Mouse (Mus musculus) urinary bladder, postnatal 36 days (tissue): Measurements from ENCODE around the gene Ranbp1.

Experiments
- DNase-seq, 2 experiments: peaks; one replicate each; pipeline ENCODE4 v3.0.0; 2022; ENCODE audit warnings: low spot score in 2 of 2, mixed read lengths in 1 of 2

Ranbp1 gene

DNA sequence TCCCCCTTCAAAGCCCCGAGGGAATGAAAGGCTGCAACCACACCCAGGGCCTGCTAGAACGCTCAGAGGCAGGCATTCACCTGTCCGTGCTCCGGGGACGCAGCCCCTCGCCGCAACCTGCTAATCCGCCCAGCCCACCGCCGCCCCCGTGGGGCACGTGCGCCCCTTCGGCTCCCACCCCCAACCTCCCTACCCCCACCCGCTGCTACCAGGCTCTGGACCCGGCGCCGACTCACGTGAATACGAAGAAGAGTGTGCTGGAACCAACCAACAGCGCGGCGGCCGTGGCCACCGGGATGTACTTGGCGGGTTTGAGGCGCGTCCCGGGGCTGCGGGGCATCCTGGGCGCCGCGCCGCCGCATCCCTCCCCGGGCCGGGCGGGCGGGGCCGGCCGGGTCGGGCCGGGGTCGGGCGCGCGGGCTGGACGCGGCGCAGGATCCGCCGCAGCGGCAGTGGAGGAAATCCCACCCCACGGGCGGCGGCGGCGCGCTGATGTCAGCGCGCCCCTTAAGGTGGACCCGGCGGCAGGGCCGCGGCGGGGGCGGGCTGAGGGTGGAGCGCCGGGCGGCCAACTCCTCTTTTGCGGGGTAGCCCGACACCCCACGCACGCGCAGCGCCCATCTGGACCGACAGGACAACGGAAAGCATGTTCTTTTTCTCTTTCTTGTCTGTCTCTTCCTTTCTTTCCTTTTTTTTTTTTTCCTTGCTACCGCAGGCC is 13.7 kb downstream of the Ranbp1 start, which contains the start of gene Zdhhc8:
TSS of gene Zdhhc8 (minus strand) at position 466 of the 718 bp plus-strand sequence.
- DNase-seq, result peak in 1 of 2 experiments; percentile 77

DNA sequence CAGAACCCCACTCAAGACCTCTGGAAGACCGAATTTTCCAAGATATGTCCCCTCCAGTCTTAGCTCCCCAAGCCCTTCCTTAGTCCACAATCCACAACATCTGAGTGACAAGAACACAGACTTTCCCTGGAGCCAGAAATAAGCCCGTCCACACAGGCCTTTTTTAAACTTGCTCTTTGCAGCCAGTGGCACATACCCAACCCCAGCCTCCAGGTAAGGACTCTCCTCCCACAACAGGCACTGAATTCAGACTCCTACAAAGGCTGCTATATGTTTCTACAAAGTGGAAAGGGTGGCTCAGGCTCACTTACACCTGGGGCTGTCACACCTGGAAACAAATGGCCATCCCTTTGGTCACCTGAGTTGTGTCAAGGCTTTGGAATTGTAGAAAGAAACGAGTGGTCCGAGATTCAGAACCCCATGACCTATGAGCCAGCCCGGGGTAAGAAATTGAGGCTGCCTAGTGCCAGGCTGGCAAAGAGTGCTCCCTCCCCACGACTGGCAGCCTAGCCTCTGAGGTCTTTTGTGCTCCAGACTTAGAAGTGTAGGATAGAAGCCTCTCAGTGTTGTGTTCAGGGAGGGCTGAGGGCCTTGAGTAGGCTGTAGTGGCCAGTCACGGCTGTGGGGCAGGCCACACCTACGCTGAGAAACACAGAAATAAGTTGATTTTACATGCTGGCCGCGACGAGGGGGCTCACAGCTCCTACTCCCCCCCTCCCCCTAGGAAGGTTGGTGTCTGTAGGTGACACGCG is 14.4 kb downstream of the Ranbp1 start:
- DNase-seq, result no peak

DNA sequence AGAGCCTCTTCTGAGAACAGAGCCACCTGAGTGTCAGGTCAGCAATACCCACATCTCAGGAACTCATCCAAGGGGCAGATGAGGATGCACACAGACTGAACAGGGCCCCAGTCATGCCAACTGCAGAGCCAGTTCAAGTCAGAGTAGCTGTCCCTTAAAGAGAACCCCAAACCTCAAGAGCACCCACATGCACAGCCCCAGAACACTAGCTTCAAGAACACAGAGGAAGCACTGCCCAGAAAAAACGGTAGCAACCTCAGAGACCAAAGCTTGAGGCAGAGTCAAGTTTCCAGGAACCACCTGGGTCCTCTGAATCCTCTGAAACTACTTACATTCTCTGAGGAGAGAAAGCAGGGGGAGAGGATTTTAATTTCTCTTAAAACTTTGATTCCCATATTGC is 15.1 kb downstream of the Ranbp1 start:
- no peak for DNase-seq

DNA sequence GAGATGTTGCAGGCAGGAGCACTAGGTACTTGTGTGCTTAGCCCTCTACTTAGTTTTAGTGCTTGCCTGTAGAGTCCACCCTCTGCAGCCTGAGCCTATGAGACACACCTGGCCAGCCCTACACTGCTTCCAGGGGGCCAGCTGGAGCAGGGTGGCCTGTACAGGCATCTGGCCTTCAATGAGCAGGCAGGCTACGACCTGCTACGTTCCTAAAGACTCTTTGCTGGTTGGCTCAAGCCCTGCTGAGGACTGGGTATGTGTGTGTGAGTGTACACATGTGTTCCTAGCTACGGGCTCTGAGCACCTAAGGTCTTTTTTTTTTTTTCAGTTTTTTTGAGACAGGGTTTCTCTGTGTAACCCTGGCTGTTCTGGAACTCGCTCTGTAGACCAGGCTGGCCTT is 17.1 kb downstream of the Ranbp1 start:
- DNase-seq, result no peak

DNA sequence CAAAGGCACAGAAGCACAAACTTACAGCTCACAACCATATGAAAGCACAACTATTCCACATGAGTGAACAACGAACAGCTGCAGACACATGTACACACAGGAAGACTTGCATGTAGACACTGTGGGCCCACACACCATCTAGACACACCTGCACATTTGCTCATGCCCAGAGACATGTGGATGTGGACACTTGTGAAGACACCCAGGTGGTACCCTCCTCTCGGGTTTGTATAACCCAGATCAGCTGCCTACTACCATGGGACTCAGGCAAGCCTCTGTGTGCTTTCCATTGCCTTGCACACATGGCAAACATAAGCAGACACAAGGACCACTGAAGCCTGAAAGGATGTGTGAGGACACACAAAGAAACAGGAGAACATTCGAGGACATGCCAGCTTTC is 17.5 kb downstream of the Ranbp1 start:
- no peak for DNase-seq

DNA sequence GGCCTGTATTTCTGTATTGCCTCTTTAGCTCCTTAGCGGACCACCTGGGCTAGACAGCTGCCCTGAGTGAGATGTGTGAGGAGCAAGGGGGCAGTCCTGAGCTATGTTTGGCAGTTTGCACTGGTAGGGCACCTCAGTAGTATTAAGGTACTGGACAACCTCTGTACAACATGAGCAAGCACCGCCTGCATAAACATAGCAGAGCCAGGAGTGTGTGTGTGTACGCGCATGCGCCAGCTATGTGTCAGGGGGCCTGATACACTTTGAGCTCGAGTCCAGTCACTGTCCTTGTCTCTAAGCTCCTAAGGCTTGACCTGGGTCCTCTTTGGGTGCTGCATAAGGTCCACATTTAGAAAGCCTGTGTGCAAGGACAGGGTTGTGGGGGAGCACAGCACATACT is 17.9 kb downstream of the Ranbp1 start:
- no peak for DNase-seq

DNA sequence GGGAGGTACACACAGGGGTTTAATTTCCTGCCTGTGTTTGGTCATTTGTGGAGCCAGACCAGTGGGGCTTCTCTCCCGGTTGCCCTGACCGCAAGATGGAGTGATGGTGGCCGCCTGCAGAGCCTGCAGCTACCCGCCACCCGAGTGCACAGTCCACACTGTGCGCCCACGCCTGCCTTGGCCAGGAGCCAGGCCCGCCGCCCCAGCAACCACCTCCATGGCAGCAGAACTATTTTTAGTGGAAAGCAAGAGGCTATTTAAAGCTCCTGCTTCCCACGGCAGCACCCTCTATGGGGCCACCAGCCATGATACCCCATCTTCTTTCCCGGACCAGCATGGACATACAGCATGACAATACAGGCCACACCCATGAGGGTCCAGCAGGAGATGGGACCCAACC is 18.9 kb downstream of the Ranbp1 start:
- no peak for DNase-seq

DNA sequence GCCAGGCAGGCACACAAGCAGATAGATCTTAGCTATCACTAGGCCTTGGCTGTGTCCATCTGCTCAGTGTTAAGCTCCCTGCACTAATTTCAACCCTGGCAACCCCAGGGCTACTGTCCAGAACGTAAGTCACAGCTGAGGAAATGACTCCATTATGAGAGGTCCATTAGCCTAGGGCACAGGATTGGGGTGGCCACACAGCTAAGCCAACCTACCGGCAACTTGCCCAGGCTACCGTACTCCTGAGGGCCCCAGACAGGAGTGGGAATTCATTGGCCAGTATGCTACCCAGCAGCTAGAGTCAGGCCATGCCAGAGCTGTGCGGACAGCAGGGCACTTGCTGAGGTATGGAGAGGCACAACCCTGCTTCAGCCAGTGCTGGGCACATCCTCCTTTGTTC is 19.7 kb downstream of the Ranbp1 start:
- no peak for DNase-seq

DNA sequence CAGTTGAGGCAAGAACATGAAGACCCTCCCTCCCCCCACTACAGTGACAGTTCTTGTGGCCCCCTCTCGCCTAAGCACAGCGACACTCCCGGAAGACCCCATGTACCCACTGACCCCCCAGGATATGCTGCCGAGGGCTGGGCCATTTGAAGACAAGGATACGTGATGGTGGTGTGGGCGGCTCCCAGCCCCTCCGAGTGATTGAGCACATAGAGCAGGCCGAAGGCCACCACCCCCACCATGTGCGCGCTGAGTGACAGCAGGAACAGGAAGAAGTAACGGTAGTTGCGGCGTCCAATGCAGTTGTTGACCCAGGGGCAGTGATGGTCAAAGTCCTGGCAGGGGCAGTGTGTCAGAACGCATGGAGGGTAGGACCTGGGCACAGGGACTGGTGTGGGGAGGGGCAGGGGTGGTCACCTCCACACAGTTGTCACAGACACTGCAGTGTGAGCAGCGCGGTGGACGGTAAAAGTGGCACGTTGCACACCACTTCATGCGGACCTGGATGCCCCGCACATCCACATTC is 20.6 kb downstream of the Ranbp1 start:
- DNase-seq, result no peak

DNA sequence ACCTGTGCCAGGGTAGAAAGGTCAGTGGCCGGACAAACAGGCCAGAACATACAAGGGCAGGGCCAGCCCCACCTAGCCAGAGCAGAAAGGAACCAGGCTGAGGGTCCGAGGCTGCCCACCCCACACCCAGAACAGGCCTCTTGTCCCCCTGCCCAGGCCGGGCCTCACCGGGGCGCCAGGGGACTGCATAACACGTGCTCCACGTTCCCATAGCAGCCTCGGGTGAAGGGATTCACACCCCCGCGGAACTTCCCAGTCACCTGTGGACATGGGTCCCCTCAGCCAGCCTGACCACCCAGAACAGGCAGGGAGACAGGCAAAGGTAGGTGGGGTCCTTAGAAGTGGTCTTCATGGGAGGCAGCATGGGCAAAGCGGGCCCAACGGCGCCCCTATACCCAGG is 21.3 kb downstream of the Ranbp1 start:
- DNase-seq, result no peak

DNA sequence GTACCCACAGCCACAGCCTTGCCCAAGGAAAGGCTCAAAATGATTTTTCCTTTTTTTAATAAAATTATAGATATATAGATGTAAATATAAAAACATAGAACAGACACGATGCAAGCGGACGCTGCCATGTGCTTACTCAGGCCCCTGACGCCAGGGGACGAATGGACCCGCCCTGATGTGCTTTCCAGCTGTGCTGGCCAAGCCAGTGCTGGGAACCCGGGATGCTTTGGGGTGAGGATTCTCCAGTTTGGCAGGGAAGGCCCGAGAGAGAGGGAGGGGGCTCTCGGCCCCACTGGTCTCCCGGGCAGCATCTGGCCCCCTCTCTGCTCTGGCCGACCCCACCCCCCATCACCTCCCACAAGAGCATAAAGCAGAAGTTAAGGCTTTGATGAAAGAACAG is 26.3 kb downstream of the Ranbp1 start:
- no peak for DNase-seq

DNA sequence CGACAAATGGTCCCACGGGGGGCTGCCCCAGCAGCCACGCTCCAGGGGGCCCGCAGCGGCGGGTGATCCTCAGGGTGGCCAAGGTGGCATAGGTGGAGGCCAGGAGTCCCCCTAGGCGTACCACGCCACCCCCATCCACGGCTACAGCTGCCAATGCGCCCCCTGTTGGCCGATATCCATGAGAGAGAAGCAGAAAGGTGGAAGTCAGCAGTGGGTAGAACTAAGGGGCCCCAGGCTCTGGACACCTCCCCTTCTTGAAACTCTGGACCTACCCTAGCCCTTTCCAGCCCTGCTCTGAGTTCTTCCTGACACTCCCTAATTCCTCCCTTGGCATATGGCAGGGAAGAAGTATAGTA is 27.0 kb downstream of the Ranbp1 start:
- no peak for DNase-seq

DNA sequence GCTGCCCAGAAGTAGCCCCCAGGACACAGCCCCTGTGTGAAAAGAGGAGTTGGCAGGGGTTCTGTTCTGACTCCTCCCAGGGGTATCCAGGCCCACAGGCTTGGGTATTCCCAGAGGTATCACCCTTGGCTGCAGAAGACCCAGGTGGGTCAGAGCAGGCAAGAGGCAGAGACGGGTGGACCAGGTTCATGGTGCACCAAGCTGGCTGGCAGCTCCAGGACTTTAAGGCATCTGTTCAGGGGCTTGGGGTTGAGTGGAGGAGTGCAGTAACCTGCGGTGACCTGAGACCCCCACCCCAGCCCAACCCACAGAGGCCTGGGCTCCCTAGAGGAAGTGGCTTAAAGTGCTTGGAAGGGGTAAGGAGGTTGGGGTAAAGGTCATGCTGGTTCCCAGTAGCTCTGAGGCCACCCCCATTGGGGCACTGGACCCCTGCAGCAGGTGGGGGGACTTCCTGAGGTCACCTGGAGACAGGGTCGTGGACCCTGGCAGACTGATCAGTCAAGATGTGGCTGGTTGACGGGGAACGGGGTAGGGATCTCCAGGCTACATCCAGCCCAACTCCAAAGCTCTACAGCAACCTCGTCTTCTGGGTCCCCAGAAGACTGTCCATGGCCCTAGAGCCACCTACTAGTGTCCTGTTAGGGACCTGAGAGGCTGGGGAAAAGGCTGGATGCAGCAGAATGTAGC is 27.5 kb downstream of the Ranbp1 start:
- DNase-seq, result no peak

DNA sequence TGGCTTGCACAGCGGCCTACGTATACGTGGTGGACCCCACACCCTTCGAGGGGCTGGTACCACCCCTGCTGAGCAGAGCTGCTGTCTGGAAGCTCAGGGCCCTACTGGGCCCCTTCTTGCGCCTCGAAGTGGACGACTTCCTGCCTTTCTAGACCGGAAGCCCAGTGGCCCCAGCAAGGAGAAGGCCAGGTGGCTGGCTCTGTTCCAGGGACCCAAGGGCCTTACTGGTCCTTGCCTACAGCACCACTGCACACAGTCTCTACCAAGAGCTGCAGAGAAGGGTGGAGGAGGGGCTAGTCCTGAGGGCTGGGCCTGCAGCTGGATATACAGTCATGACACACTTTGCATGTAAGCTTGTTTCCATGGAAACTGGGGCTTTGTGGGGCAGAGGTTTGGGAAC is 28.5 kb downstream of the Ranbp1 start:
- DNase-seq, result no peak

DNA sequence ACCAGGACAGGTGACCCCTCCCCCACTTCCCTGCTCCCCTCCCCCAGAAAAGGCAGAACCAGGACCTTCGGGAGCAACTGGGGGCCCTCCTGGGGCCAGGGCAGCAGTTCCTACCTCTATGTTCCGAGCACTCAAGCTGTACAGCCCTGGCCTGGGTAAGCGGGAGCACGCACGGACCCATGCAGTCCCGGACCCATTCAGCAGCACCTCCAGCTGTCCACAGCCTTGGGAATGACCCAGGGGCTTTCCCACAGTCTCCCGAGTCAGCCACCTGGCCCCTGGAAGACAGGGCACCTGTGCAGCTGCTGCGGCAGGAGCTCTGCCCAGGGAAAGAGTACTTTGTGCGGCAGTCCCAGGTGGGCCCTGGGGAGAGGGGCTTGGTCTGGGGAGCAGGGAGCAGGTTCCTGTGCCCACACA is 29.9 kb downstream of the Ranbp1 start:
- DNase-seq, result no peak

DNA sequence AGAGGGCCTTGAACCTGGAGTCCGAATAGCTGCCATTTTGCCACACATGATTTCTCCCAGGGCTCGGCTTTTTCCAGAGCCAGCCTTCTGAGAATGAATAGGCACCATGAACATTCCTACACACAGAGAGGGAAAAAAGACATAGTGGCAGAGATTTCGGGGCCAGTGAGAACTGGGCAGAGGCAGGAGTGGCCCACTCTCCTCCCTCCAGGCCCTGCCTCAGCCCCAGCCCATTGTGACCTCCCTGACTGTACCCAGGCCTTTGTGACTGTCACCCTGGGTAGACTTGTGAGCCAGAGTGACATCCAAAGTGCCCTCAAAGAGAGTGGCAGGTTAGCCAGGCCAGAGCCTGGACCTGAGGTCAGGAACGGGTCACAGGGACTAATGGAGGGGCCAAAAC is 31.0 kb downstream of the Ranbp1 start, which contains the start of gene Ccdc188:
TSS of gene Ccdc188 (plus strand) at position 301 of the 400 bp plus-strand sequence.
- no peak for DNase-seq

DNA sequence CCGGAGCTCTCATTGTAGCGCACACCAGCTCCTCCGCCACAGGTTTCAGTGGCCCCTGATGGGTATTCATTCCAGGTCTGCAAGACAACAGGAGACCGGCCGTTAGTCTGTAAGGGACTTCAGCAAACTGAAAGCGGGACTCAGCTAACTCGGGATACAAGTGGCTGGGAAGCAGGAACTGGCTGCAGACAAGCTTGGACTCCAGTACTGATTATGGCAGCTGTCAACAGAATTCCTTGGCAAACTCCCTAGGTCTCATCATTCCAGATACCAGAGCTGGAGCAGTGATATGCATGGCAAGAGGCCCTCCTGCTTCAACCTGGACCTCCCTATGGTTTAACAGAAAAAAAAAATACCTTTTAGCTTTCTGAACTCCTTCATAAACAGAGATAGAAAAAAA is 33.7 kb downstream of the Ranbp1 start:
- DNase-seq, result no peak

DNA sequence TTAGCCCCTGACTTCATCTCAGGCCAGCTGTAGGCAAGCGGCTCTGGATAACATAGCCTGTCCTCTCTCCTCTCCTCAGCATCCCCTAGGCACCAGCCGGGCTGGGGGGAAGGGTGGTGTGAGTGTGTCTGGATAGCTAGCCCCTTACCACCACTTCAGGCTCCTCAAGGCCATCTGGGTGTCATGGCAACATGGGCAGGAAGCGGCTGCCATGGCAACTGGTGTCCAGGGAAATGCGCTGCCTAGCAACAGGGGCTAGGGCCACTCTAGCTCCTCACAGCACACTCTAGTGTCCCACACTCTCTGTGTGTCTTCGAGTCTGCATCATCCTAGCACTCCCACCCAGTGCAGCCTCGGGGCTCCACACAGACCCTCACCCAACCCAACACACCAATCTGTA is 34.8 kb downstream of the Ranbp1 start:
- DNase-seq, result no peak

DNA sequence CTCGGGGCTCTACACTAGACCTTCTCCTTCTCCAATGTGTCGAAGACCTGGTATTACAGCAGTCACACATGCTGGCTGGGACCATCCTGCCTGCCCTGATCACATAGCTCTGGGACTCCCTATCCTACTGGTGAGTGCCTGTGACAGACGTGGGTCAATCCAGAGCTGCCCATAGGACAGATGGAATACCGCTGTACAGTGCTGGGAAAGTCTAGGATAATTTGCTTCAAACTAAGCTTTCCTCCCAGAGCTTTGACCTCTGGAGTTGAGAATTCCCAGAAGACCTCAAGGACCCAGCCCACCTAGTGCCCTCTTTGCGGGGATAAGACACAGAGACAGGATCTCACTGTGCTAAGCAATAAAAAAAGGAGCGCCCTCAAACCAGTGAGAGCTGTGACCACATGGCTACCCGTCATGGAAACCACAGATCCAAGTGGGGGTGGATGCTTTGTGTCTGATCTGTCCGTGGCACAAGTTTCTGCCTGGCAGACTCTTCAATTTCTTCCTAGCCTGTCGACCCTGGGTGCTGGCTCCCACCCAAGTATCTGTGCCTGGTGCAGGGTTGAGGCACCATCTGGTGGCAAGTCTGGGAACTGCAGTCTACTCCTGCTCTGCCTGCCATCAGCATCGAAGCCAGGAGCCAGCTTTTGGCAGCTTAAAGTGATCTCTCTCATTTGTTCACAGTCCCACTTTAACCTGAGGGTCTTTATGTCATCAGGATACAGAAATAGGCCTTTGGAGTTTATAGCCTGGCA is 36.9 kb downstream of the Ranbp1 start:
- peak; percentile 75 to 79 for DNase-seq

DNA sequence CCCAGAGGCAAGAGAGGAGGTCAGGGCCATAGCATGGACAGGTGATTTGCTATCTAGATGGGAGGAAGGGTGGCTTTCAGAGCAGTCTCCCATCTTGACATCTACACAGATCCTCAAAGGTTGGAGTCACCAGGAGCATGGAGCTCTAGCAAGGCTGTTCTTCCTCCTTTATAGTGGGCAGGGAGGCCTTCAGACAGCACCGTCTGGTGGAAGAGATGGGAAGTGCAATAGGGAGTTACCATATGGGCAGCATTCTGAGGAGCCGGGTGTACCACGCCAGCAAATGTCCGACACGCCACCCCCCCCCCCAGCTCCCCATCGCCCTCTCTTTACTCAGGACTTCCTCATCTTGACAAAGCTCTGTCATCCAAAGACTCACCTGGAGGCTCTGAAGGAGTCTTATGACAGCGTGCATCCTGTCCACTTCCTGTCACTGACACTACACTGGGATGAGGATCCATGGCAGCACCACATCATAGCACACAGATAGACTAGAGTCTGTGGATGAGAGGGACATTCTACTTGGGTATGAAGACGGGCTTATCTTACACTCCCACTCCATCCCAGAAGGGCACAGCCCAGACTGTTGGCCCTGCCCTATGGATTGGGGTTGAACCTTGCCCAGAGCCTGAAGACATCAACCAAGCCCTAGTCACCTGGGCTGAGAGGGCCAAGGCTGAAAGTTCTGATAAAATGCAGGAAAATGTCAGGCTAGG is 37.7 kb downstream of the Ranbp1 start:
- peak; percentile 55 to 59 for DNase-seq

DNA sequence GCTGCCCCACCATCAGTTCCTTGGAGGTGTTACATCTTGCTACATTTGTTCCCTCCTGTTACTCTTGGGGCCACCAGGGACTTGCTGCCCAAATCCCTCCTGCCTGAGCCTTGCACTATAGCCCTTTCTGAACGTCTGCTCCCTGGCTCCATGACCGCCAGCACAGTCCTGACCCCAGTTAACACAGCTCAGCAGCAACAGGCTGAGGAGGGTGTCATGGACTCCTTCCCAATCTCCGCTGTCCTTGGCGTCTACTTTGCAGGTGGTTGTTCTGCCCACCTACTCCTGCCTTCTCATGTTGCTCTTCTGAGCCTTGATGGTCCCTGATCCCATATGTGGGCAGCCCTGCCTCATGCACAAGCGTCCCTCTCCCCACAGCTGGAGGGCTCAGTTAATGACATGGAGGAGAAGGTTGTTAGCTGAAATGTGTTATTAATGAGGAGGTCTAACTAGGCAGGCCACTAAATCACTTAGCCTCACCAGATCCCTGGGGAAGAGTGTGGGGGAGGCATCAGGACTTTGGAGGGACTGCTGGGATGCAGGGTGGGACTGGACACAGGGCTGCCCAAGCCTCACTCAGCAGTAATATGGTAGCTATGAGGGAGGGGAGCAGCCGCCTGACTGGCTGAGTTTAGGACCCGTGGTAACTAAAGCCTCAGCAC is 45.0 kb downstream of the Ranbp1 start:
- DNase-seq, result no peak
